Mouse (Mus musculus) hindbrain, embryonic 16.5 days (tissue): ENCODE results near the gene Slc4a10. TPM values are rescaled to one million over a fixed set of nuclear protein-coding genes. Genes with fewer than 3 reads are reported as not detected.
A peak's percentile ranks its signal among the peaks of the same experiment; 100 is the strongest.

Experiments used
- ATAC-seq: fragments of 200-750 bp; cut with Nextera tagmentation; 2 replicates; pipeline ENCODE4 v1.8.0; 2017; ENCODE audit warnings: moderate TSS enrichment, moderate library complexity
- H3K27ac ChIP-seq: fragments of 300-500 bp; sonication (generic); 2 replicates; pipeline ENCODE4 v1.5.1; 2014; ENCODE audit warnings: low read depth, mild to moderate bottlenecking, control low read depth, low read length, moderate library complexity
- H3K27me3 ChIP-seq: fragments of 300-500 bp; sonication (generic); replicated peaks from 2 replicates; pipeline ENCODE4 v1.6.1; 2014; ENCODE audit warnings: low read length; ENCODE audit not compliant: control insufficient read depth, insufficient read depth
- H3K36me3 ChIP-seq: fragments of 300-500 bp; sonication (generic); 2 replicates; pipeline ENCODE4 v1.6.1; 2014; ENCODE audit warnings: mild to moderate bottlenecking, low read length, moderate library complexity, mixed read lengths; ENCODE audit not compliant: control insufficient read depth, insufficient read depth
- H3K4me1 ChIP-seq: fragments of 300-500 bp; sonication (generic); 2 replicates; pipeline ENCODE4 v1.6.1; 2014; ENCODE audit warnings: low read depth, low read length; ENCODE audit not compliant: control insufficient read depth, insufficient read depth
- H3K4me2 ChIP-seq: fragments of 300-500 bp; sonication (generic); 2 replicates; pipeline ENCODE4 v1.6.1; 2014; ENCODE audit warnings: mild to moderate bottlenecking, low read length, control low read depth, moderate library complexity
- H3K4me3 ChIP-seq: fragments of 300-500 bp; sonication (generic); 2 replicates; pipeline ENCODE4 v1.5.1; 2014; ENCODE audit warnings: mild to moderate bottlenecking, low read length, control low read depth, moderate library complexity
- H3K9ac ChIP-seq: fragments of 300-500 bp; sonication (generic); 2 replicates; pipeline ENCODE4 v1.6.1; 2014; ENCODE audit warnings: low read depth, mild to moderate bottlenecking, control low read depth, low read length, moderate library complexity
- H3K9me3 ChIP-seq: fragments of 300-500 bp; sonication (generic); 2 replicates; pipeline ENCODE4 v1.6.1; 2014; ENCODE audit warnings: mild to moderate bottlenecking, low read length, moderate library complexity; ENCODE audit not compliant: control insufficient read depth
- WGBS: fragments of 180-500 bp; shearing (Covaris S2); extraction: QIAGEN DNeasy Blood & Tissue Kit; methylation state at CpG from one replicate; pipeline ENCODE4 v1.1.7; 2014; 5-methylcytosine and 5-hydroxymethylcytosine counted together
- polyA plus RNA-seq: library from polyadenylated mRNA; unstranded; fragments of >200 nt; fragmentation: Nextera tagmentation; extraction: Ambion mirVana; gene quantifications from 2 replicates; pipeline ENCODE4 v1.2.1, GENCODE M21; 2015

The Slc4a10 gene
- polyA plus RNA-seq, 1 experiment from 2014 or later, result 29.2 TPM

DNA sequence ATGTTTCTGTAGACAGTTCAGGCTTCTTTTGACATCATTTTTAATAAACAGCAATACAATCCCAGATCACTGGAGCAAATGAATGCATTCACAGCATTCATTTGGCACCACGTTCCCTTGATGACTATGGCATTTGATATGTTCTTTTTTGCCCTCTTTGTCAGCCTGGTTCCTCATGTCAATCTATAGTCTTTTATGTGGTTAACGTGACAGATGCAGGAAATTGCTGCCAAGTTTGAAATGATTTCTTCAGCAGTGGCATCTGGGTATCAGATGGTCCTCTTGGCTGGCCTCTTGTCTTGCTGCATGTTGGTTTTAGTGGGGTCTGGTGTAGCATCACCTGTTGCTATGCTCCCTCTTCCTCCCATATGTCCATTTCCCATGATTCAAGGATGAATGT is 247.6 kb downstream of the Slc4a10 start:
- H3K4me1 ChIP-seq, result no peaks in the 10 kb centered on the region
- H3K4me2 ChIP-seq, result no peak overlapping the region
- peak; percentile 27; the same call in 1 of the 2 replicates for ATAC-seq
- WGBS, result 26% methylated on average over 2 of the region's 2 CpGs
- H3K27ac ChIP-seq, result no peak overlapping the region
- no peaks in the 10 kb centered on the region for H3K9me3 ChIP-seq
- no peaks in the 10 kb centered on the region for H3K36me3 ChIP-seq
- H3K9ac ChIP-seq, result no peak overlapping the region
- H3K4me3 ChIP-seq, result no peak overlapping the region
- H3K27me3 ChIP-seq, result no peaks in the 10 kb centered on the region

- ATAC-seq, result no peak
- Histone ChIP-seq H3K4me1 (no peaks in the 10 kb centered on the region), H3K4me3 (no peak overlapping the region), H3K36me3 (no peaks in the 10 kb centered on the region), H3K27ac (no peak overlapping the region), H3K27me3 (no peaks in the 10 kb centered on the region), H3K9me3 (no peaks in the 10 kb centered on the region), H3K4me2 (no peak overlapping the region), H3K9ac (no peak overlapping the region)
- WGBS, result 86% methylated on average over 2 of the region's 2 CpGs
Measured at GRCm38 (mm10) chr2:62301716-62302115, 255.5 kb downstream of the Slc4a10 start.

- WGBS, result 86% methylated on average over 5 of the region's 5 CpGs
Measured at GRCm38 (mm10) chr2:62306978-62307377, 260.7 kb downstream of the Slc4a10 start.

DNA sequence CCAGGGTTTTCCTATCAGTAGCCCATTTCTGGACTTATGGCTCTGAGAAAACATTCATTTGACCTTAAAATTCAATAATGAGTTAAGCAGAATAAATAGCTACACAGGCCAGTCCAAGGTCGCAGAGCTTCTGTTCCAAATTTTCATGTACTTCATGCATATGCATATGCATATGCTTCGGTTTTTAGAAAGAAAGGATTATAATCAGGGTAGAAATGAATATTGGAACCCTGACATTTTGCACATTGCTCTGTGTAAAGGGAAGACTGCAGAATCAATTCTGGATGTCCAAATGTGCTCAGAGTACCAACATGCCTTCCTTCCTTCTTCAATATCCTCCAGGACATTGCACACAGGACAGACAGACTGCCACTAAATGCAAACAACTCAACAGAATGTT is 261.2 kb downstream of the Slc4a10 start:
- ATAC-seq, result no peak
- Histone ChIP-seq H3K4me1 (no peaks in the 10 kb centered on the region), H3K4me3 (no peak overlapping the region), H3K27ac (no peak overlapping the region), H3K4me2 (no peak overlapping the region), H3K27me3 (no peaks in the 10 kb centered on the region), H3K9me3 (no peaks in the 10 kb centered on the region), H3K36me3 (no peaks in the 10 kb centered on the region), H3K9ac (no peak overlapping the region)
- 78% methylated on average over 2 of the region's 2 CpGs for WGBS

More at GRCm38 (mm10) chr2:62306978-62307377, 260.7 kb downstream of the Slc4a10 start:
- no peak overlapping the region for H3K9ac ChIP-seq
- no peaks in the 10 kb centered on the region for H3K9me3 ChIP-seq
- no peaks in the 10 kb centered on the region for H3K36me3 ChIP-seq
- ATAC-seq, result no peak
- H3K4me1 ChIP-seq, result no peaks in the 10 kb centered on the region
- H3K27ac ChIP-seq, result no peak overlapping the region
- H3K4me3 ChIP-seq, result no peak overlapping the region
- H3K27me3 ChIP-seq, result no peaks in the 10 kb centered on the region
- H3K4me2 ChIP-seq, result no peak overlapping the region

GRCm38 (mm10) chr2:62316930-62317329 is 270.7 kb downstream of the Slc4a10 start:
- Histone ChIP-seq H3K27me3 (no peaks in the 10 kb centered on the region), H3K9me3 (no peaks in the 10 kb centered on the region), H3K27ac (no peak overlapping the region), H3K9ac (no peak overlapping the region), H3K4me3 (no peak overlapping the region), H3K4me2 (no peak overlapping the region), H3K4me1 (no peaks in the 10 kb centered on the region), H3K36me3 (no peaks in the 10 kb centered on the region)
- WGBS, result 76% methylated on average over 2 of the region's 2 CpGs
- ATAC-seq, result no peak

- no peak overlapping the region for H3K4me2 ChIP-seq
- H3K9me3 ChIP-seq, result no peaks in the 10 kb centered on the region
- no peaks in the 10 kb centered on the region for H3K36me3 ChIP-seq
- H3K9ac ChIP-seq, result no peak overlapping the region
- H3K27ac ChIP-seq, result no peak overlapping the region
- H3K4me3 ChIP-seq, result no peak overlapping the region
- H3K4me1 ChIP-seq, result no peaks in the 10 kb centered on the region
- no peak for ATAC-seq
- no peaks in the 10 kb centered on the region for H3K27me3 ChIP-seq
- WGBS, result 87% methylated on average over 3 of the region's 3 CpGs
Measured at GRCm38 (mm10) chr2:62319489-62319888, 273.2 kb downstream of the Slc4a10 start.

DNA sequence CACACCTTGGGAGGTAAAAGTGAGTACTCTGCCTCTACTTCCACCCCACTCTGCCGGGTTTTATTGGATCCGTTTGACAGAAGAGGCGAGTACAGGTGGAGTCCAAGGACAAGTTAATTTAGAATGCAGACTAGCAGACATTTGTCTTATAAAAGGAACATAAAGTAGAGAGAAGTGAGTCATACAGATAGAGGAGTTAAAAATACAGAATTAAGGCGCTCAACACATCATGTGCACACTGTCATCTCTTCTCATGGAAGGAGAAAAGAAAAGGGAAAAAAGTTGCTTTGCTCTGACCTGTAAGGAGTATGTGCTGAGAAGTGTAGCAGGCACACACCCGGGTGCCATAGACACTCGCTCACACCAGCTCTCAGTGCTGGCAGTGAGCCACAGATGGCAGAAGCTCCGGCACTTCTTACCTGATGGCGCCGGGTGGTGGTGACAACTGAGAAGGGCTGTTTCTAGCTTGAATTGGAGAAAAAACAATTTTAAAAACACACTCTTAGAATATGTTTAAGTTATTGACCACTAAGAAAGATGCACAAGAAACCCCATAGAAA is 276.9 kb downstream of the Slc4a10 start:
- Histone ChIP-seq H3K27ac (no peak overlapping the region), H3K4me2 (no peak overlapping the region), H3K4me3 (no peak overlapping the region), H3K4me1 (no peaks in the 10 kb centered on the region), H3K27me3 (no peaks in the 10 kb centered on the region), H3K36me3 (no peaks in the 10 kb centered on the region), H3K9me3 (no peaks in the 10 kb centered on the region), H3K9ac (no peak overlapping the region)
- 78% methylated on average over 9 of the region's 9 CpGs for WGBS
- no peak for ATAC-seq

DNA sequence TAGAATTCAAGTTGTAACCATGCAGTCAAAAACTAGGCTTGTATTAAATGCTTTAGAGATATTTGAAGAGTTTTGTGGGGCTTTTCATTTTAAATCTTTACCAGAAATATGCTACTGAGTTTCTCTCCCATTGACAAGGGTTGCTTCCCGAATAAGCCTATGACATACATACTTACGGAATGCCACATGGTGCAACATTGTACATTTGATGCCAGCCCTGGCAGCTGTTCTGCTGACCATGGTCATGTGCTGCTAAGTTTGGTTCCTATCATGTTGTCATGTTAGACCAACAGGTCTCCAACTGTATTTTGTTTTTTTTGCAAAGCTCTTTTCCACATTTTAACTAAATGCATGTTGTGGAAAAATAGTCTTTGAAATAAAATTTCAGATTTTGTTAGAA is 279.1 kb downstream of the Slc4a10 start:
- WGBS, result 87% methylated on average over 2 of the region's 2 CpGs
- Histone ChIP-seq H3K9ac (no peak overlapping the region), H3K27ac (no peak overlapping the region), H3K27me3 (no peaks in the 10 kb centered on the region), H3K4me3 (no peak overlapping the region), H3K4me1 (no peaks in the 10 kb centered on the region), H3K36me3 (no peaks in the 10 kb centered on the region), H3K4me2 (no peak overlapping the region), H3K9me3 (no peaks in the 10 kb centered on the region)
- ATAC-seq, result no peak

DNA sequence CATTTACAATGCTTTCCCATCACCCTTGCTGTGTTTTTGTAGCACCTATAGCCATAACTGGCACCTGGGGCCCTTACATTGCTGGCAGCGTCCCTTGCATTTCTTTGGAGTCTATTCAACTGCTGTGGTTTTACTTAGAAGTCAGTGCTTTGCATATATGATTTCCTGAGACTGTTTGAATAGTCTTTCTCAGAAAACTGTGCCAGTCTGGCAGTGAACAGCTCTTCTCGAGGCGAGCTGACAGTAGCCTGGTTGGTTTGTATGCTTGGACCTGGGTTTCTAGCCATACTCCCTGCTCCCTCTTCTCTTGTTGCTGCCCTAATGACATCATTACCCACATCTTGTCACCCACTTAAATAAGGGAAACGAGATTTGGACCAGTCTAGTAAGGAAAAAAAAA is 285.7 kb downstream of the Slc4a10 start:
- no peak for ATAC-seq
- Histone ChIP-seq H3K27ac (no peak overlapping the region), H3K4me3 (no peak overlapping the region), H3K4me1 (no peaks in the 10 kb centered on the region), H3K4me2 (no peak overlapping the region), H3K9me3 (no peaks in the 10 kb centered on the region), H3K27me3 (no peaks in the 10 kb centered on the region), H3K36me3 (no peaks in the 10 kb centered on the region), H3K9ac (no peak overlapping the region)
- WGBS, result 47% methylated on average over 4 of the region's 4 CpGs

GRCm38 (mm10) chr2:62332465-62332864 is 286.2 kb downstream of the Slc4a10 start:
- WGBS, result 78% methylated on average over 8 of the region's 8 CpGs
- Histone ChIP-seq H3K36me3 (no peaks in the 10 kb centered on the region), H3K4me2 (no peak overlapping the region), H3K27me3 (no peaks in the 10 kb centered on the region), H3K4me1 (no peaks in the 10 kb centered on the region), H3K4me3 (no peak overlapping the region), H3K27ac (no peak overlapping the region), H3K9ac (no peak overlapping the region), H3K9me3 (no peaks in the 10 kb centered on the region)
- ATAC-seq, result peak; percentile 68
